Mouse (Mus musculus): Measurements from ENCODE around the gene Ubtf.
A peak's percentile ranks its signal among the peaks of the same experiment; 100 is the strongest.

DNA sequence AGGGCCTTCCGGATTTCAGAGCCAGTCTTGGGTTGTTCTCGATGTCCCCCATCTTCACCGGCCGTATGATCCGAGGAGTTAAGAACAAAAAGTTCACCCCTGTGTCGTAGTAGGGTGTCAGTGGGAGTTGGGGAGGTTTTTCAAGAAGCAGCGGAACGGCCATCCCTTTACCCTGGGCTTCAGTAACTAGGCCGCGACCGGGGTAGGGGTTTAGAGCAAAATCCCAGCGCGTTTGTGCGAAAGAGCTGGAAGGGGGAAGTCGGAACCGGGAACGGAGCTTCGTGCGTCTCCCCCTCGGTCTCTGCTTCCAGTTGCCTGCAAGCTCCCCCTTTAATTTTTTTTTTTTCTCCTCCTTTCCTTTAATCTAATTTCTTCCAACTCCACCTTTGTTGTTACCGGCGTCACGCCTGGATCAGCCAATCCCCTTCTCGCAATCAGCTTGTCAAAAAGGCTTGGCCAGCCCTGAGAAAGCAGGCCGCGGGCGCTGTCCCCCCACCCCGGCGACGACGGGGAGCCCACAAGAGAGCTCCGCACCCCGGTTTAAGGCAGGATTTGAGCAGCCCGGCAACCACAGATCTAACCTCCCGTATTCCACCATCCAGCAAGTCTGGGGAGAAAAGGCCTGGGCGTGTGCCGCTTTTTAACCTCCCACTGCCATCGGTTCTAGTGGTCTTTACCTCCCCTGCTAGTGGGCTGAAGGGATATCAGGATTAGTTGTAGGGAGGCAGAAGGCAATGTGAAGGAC is 571 bp upstream of the Ubtf start:
- peak; percentile 52; the same call in 1 of the 2 replicates for TF ChIP-seq POLR2A (IDR thresholded peaks at IDR 0.05; ENCODE audit: borderline replicate concordance, extremely low read depth, insufficient read depth, insufficient read length, poor library complexity, severe bottlenecking)
- TF ChIP-seq CTCF (IDR thresholded peaks at IDR 0.05; ENCODE audit: borderline replicate concordance, extremely low read depth, insufficient read depth, insufficient read length) = no peak

Measured in brain, embryonic 14.5 days (tissue).